ENCODE assay signal across 8 mouse cellular contexts in genomic region chr6:4557678-4558077, GRCm38 (mm10). TPM values are rescaled to one million over a fixed set of nuclear protein-coding genes. Genes with fewer than 3 reads are reported as not detected.
DNase-seq lines count a peak whose midpoint lies in the region; ATAC-seq and TF ChIP-seq lines count a peak whose summit lies in the region.

No protein-coding gene starts in this region.

- TF ChIP-seq CTCF in embryonic fibroblast, embryonic 13.5 days (IDR thresholded peaks at IDR 0.05; ENCODE audit: borderline replicate concordance, insufficient read depth, low read length): peak; percentile 67; the same call in 1 of the 2 replicates
- TF ChIP-seq CTCF in layer of hippocampus, adult 2 months (conservative IDR thresholded peaks at IDR 0.05): peak; percentile 78
- peak; percentile 58 for TF ChIP-seq CTCF in lung, adult 2 months (IDR thresholded peaks at IDR 0.05; ENCODE audit: insufficient read depth, low read length)

- DNase-seq in 3T3-L1 (ENCODE audit: low read depth, low spot score): peak; percentile 69
- DNase-seq in NIH3T3 (ENCODE audit: low read depth): peak; percentile 74
- peak; percentile 44 to 51 for DNase-seq in heart, postnatal 14 days
- peak; percentile 28 to 43 for DNase-seq in layer of hippocampus, adult 2 months (ENCODE audit: low spot score in 2 of 2)
- peak; percentile 7 for DNase-seq in lung, adult 2 months
- DNase-seq in right cerebral cortex, adult 18-20 months: peak; percentile 33

- no peak overlapping the region for H3K4me3 ChIP-seq in embryonic fibroblast, embryonic 13.5 days (ENCODE audit: insufficient read depth, low read length)
- no peak overlapping the region for H3K4me3 ChIP-seq in layer of hippocampus, adult 2 months
- no peak overlapping the region for H3K4me3 ChIP-seq in lung, adult 2 months (replicated peaks; ENCODE audit: extremely low read depth, low read depth, low read length)

- 18% methylated on average over 7 of the region's 7 CpGs for WGBS in lung, adult 2 months

- no peak for TF ChIP-seq POLR2A in embryonic fibroblast, embryonic 13.5 days (IDR thresholded peaks at IDR 0.05; ENCODE audit: low read depth, low read length)
- TF ChIP-seq POLR2A in lung, adult 2 months (IDR thresholded peaks at IDR 0.05; ENCODE audit: borderline replicate concordance, extremely low read depth, low read depth, low read length): no peak

- no peak overlapping the region for H3K27ac ChIP-seq in embryonic fibroblast, embryonic 13.5 days (ENCODE audit: insufficient read depth, low read length)
- H3K27ac ChIP-seq in layer of hippocampus, adult 2 months: no peak overlapping the region

- no peak for ATAC-seq in activated CD4-positive, CD25-positive, alpha-beta regulatory T cell, adult 4 months

- H3K4me1 ChIP-seq in embryonic fibroblast, embryonic 13.5 days (ENCODE audit: control insufficient read depth, insufficient read depth, low read length): no peaks in the 10 kb centered on the region; the same call in 1 of the 2 replicates
- H3K4me1 ChIP-seq in lung, adult 2 months (ENCODE audit: control insufficient read depth, insufficient read depth, low read length): no peaks in the 10 kb centered on the region

- intact Hi-C loops in heart, postnatal 14 days (cut with DNase I): loop anchor here (10.0 kb wide), 2 partner anchors 187 to 347 kb away; partner anchors contain the start of genes Peg10, Ppp1r9a and Sgce

RNA-seq across cellular contexts. Expression of gene Casd1, which starts 43.0 kb away (rescaled TPM):
- 16.0 and 18.8 TPM in 2 replicates for polyA plus RNA-seq in embryonic fibroblast, embryonic 13.5 days (2011; ENCODE audit: insufficient read length, low read depth, missing spikeins)
- 10 to 100 TPM; 29.6 to 29.7 TPM for total RNA-seq in heart, postnatal 14 days (2021)
- total RNA-seq in layer of hippocampus, adult 2 months (2021): 10 to 100 TPM; 48.8 to 49.5 TPM
- polyA plus RNA-seq in lung, adult 2 months (2012; rRNA removed): 17.6 and 25.4 TPM in 2 replicates
- polyA plus RNA-seq in activated CD4-positive, CD25-positive, alpha-beta regulatory T cell, adult 4 months (2017; shearing (Covaris generic)): 1 to 10 TPM; 6.4 to 10.0 TPM

RNA-seq across cellular contexts. Expression of gene Col1a2, which starts 53.1 kb away (rescaled TPM):
- 3,465 and 4,838 TPM in 2 replicates for polyA plus RNA-seq in embryonic fibroblast, embryonic 13.5 days (2011; ENCODE audit: insufficient read length, low read depth, missing spikeins)
- total RNA-seq in heart, postnatal 14 days (2021): 100 to 1,000 TPM; 351 to 400 TPM
- 10 to 100 TPM; 11.0 to 18.3 TPM for total RNA-seq in layer of hippocampus, adult 2 months (2021)
- polyA plus RNA-seq in lung, adult 2 months (2012; rRNA removed): 151 and 172 TPM in 2 replicates
- polyA plus RNA-seq in activated CD4-positive, CD25-positive, alpha-beta regulatory T cell, adult 4 months (2017; shearing (Covaris generic)): not detected

Comparison
In these comparisons a context has a peak if more than half of its experiments do, and no peak if none do; other contexts are left out.
1. DNase-seq: peak in every context shown above with its lines; median percentile 74 in NIH3T3; 69 in 3T3-L1; 48 in heart, postnatal 14 days; 36 in layer of hippocampus, adult 2 months; 33 in right cerebral cortex, adult 18-20 months; 7 in lung, adult 2 months.
2. RNA of gene Col1a2, which starts 53.1 kb away (polyA plus RNA-seq): 3,465 to 4,838 TPM in embryonic fibroblast, embryonic 13.5 days and 151 to 172 TPM in lung, adult 2 months; not detected in activated CD4-positive, CD25-positive, alpha-beta regulatory T cell, adult 4 months; every median in the first group is over 100 times any median in the second.
3. Peak in every context shown above with its lines, with median percentiles within 50 percentile points of each other: CTCF ChIP-seq.